Mouse (Mus musculus) testis, adult 2 months (tissue): ENCODE measurements around the gene Rom1.

Experiments used
- CTCF ChIP-seq: fragments of 200-500 bp; IDR thresholded peaks from 2 replicates; pipeline ENCODE4 v1.5.1; 2012; ENCODE audit warnings: low read depth, mild to moderate bottlenecking, inconsistent platforms, low read length, moderate library complexity; ENCODE audit not compliant: control insufficient read depth, insufficient read depth, insufficient replicate concordance
- POLR2A ChIP-seq: fragments of 200-500 bp; IDR thresholded peaks from 2 replicates; pipeline ENCODE4 v1.6.1; 2012; ENCODE audit warnings: low read depth, mild to moderate bottlenecking, inconsistent platforms, low read length, moderate library complexity; ENCODE audit not compliant: control insufficient read depth

DNA sequence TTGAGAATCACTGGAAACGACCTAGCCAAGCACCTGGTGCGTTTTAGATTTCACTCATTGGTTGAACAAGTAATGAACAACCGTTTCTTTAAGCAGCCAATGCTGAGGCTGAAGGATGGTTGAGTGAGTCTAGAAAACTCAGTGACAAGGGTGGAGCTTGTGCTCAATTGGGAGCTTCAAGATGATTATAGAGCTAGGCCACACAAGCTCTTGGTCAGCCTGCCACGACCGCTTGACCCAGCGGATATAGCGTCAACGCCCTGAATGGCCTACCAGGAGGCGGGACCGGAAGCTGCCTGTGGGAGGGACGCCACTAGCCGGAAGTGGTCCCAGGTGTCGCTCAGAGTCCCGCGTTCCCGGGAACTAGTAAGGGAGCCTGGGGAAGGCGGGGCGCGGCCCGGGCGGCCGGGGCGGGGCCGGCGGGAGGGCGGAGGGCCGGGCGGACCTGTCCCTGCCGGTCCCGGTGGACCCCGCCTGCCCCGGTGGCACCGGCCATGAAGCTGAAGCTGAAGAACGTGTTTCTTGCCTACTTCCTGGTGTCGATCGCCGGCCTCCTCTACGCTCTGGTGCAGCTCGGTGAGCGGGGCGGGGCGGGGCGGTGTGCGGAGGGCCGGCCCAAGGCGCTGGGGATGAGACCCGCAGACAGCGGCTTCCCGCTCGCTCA, 9.0 kb downstream of the Rom1 start, which contains the start of gene B3gat3:
- no peak for TF ChIP-seq CTCF
- peak; percentile 98 for TF ChIP-seq POLR2A
